Mouse (Mus musculus) embryonic facial prominence, embryonic 14.5 days (tissue): Measurements from ENCODE around the gene Esr1. TPM values are rescaled to one million over a fixed set of nuclear protein-coding genes. Genes with fewer than 3 reads are reported as not detected.

Experiments
- ATAC-seq: fragments of 200-750 bp; cut with Nextera tagmentation; 2 replicates; pipeline ENCODE4 v1.8.0; 2017; ENCODE audit warnings: low read depth, moderate number of reproducible peaks, moderate TSS enrichment
- DNase-seq: peaks from one replicate; pipeline ENCODE4 v3.0.0-alpha.2; 2015; ENCODE audit warnings: low spot score
- H3K27ac ChIP-seq: fragments of 300-500 bp; sonication (generic); replicated peaks from 2 replicates; pipeline ENCODE4 v1.5.1; 2014; ENCODE audit warnings: low read depth, mild to moderate bottlenecking, low read length, moderate library complexity
- H3K27me3 ChIP-seq: fragments of 300-500 bp; sonication (generic); replicated peaks from 2 replicates; pipeline ENCODE4 v1.6.1; 2014; ENCODE audit warnings: low read length; ENCODE audit not compliant: control insufficient read depth, insufficient read depth
- H3K36me3 ChIP-seq: fragments of 300-500 bp; sonication (generic); 2 replicates; pipeline ENCODE4 v1.6.1; 2014; ENCODE audit warnings: low read length, mixed read lengths; ENCODE audit not compliant: control insufficient read depth, insufficient read depth
- H3K4me1 ChIP-seq: fragments of 300-500 bp; sonication (generic); 2 replicates; pipeline ENCODE4 v1.6.1; 2014; ENCODE audit warnings: antibody characterized with exemption, low read length; ENCODE audit not compliant: control insufficient read depth, insufficient read depth
- H3K4me2 ChIP-seq: fragments of 300-500 bp; sonication (generic); 2 replicates; pipeline ENCODE4 v1.6.1; 2014; ENCODE audit warnings: low read depth, mild to moderate bottlenecking, low read length, moderate library complexity, mixed read lengths
- H3K4me3 ChIP-seq: fragments of 300-500 bp; sonication (generic); 2 replicates; pipeline ENCODE4 v1.5.1; 2014; ENCODE audit warnings: low read depth, mild to moderate bottlenecking, low read length
- H3K9ac ChIP-seq: fragments of 300-500 bp; sonication (generic); 2 replicates; pipeline ENCODE4 v1.6.1; 2014; ENCODE audit warnings: low read depth, mild to moderate bottlenecking, low read length, moderate library complexity, mixed read lengths
- H3K9me3 ChIP-seq: fragments of 300-500 bp; sonication (generic); 2 replicates; pipeline ENCODE4 v1.6.1; 2016; ENCODE audit warnings: low read length; ENCODE audit not compliant: control insufficient read depth
- WGBS: fragments of 180-500 bp; shearing (Covaris S2); extraction: QIAGEN DNeasy Blood & Tissue Kit; methylation state at CpG from one replicate; pipeline ENCODE4 v1.1.7; 2014; 5-methylcytosine and 5-hydroxymethylcytosine counted together
- polyA plus RNA-seq: library from polyadenylated mRNA; unstranded; fragments of >200 nt; fragmentation: Nextera tagmentation; extraction: Ambion mirVana; gene quantifications from 2 replicates; pipeline ENCODE4 v1.2.1, GENCODE M21; 2014

Esr1 gene
- polyA plus RNA-seq, 1 experiment from 2014 or later = 0.82 TPM

DNA sequence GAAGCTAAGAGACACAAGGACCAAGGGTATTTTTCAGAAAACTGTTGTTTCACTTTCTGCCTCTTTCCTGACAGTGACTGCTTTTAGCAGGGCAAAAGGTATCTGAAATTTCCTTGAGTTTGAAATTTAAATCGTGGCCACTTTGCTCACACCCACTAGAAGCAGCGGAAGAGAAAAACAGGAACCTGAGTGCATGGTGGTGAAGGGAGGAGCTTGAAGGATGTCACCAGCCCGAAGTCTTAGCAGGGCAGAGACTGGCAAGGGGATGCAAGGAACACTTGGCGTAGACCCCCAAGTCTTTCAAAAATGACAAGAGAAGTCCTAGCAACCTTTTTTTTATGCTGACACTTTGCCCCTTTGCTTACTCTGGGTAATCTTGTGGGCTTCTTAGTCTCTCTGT is 299.1 kb downstream of the Esr1 start:
- DNase-seq (no peak), ATAC-seq (no peak)
- Histone ChIP-seq H3K4me2 (no peak overlapping the region), H3K4me3 (no peak overlapping the region), H3K36me3 (no peaks in the 10 kb centered on the region), H3K27me3 (no peaks in the 10 kb centered on the region), H3K9me3 (no peaks in the 10 kb centered on the region), H3K4me1 (no peaks in the 10 kb centered on the region), H3K27ac (no peak overlapping the region), H3K9ac (no peak overlapping the region)
- 87% methylated on average over 4 of the region's 4 CpGs for WGBS

DNA sequence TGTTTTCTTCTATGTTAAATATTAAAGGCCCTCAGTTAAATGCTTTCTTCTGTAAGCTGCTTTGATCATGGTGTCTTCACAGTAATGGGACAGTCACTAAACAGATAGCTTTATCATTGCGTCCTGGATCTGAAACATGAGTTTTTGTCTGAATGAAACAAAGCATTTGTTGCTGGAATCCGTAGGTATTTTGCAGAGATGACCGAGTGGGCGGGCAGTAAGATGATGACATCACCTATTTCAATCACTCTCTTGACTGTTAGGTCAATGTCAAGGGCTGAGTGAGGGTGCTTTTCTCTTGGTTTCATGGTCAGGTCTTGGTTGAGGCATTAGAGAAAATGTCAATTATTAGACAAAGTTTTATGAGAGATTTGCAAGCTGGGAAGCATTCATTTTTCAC is 307.7 kb downstream of the Esr1 start:
- ATAC-seq = no peak
- WGBS = 90% methylated on average over 4 of the region's 4 CpGs

DNA sequence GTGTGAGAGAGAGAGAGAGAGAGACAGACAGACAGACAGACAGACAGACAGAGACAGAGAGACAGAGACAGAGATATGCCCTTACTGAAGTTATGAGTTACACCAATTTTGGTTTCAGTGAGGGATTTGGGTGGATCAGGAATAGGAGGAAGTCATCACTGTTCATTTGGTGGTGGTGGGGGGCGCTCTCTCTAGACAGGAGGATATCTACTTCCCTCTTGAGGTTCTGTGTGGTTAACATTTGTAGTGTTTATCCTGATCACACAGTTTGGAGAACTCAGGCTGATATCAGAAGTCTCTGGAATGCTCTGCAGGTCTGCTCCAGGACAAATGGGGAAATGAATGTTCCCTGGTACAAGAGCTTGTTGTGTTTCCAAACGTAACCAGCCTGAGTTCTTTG is 312.2 kb downstream of the Esr1 start:
- H3K4me3 ChIP-seq = no peak overlapping the region
- H3K4me2 ChIP-seq = no peak overlapping the region
- WGBS = 84% methylated on average over 2 of the region's 2 CpGs
- ATAC-seq = no peak
- no peaks in the 10 kb centered on the region for H3K27me3 ChIP-seq
- DNase-seq = no peak
- no peak overlapping the region for H3K9ac ChIP-seq
- no peaks in the 10 kb centered on the region for H3K36me3 ChIP-seq
- no peak overlapping the region for H3K27ac ChIP-seq
- H3K4me1 ChIP-seq = no peaks in the 10 kb centered on the region
- H3K9me3 ChIP-seq = no peaks in the 10 kb centered on the region

More for the DNA sequence above, 307.7 kb downstream of the Esr1 start:
- H3K9ac ChIP-seq = no peak overlapping the region
- H3K4me3 ChIP-seq = no peak overlapping the region
- no peak for DNase-seq
- H3K4me2 ChIP-seq = no peak overlapping the region
- H3K36me3 ChIP-seq = no peaks in the 10 kb centered on the region
- no peaks in the 10 kb centered on the region for H3K9me3 ChIP-seq
- H3K27me3 ChIP-seq = no peaks in the 10 kb centered on the region
- no peaks in the 10 kb centered on the region for H3K4me1 ChIP-seq
- no peak overlapping the region for H3K27ac ChIP-seq

DNA sequence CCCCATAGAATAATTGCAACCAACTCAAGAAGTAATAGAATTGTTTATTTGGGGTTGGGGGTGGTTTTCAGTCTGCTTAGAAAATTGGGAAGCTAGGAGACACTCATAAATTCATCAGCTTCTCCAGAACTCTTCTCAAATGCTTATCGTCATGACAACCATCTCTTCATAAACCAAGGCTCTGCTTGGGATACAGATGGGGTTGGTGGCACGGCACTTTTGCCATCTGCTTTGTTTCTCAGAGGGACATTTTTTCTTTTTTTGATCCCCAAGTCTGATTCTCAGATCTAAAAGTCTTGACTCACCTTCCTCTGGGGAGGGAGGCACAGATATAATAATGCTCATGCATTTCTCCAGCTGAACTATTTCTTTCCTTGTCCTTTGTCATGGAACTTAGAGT is 313.0 kb downstream of the Esr1 start:
- no peak overlapping the region for H3K4me3 ChIP-seq
- ATAC-seq (no peak), DNase-seq (no peak)
- no peaks in the 10 kb centered on the region for H3K27me3 ChIP-seq
- no peak overlapping the region for H3K4me2 ChIP-seq
- 82% methylated on average over 2 of the region's 2 CpGs for WGBS
- no peaks in the 10 kb centered on the region for H3K36me3 ChIP-seq
- H3K4me1 ChIP-seq = no peaks in the 10 kb centered on the region
- no peak overlapping the region for H3K27ac ChIP-seq
- no peaks in the 10 kb centered on the region for H3K9me3 ChIP-seq
- no peak overlapping the region for H3K9ac ChIP-seq

DNA sequence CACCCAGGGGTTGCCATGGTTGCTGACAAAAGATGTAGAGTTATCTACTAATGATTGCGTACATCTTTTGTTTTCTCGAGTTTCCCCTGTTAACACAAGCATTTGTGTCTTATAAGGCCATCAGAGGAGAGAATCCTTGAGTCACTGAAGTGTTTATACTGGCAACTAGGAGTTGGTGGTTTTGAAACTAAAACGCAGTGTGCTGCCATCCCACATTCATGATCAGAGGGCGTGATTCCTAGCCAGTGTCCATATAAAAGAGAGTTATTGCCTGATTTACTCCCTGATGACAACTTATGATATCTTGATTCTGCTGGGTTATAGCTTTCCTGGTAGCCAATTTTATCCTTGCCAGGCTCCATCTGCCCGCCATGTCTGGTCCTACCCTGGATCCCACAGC is 331.8 kb downstream of the Esr1 start:
- Histone ChIP-seq H3K27me3 (no peaks in the 10 kb centered on the region), H3K36me3 (no peaks in the 10 kb centered on the region), H3K9me3 (no peaks in the 10 kb centered on the region), H3K27ac (no peak overlapping the region), H3K4me2 (no peak overlapping the region), H3K4me3 (no peak overlapping the region), H3K4me1 (no peaks in the 10 kb centered on the region), H3K9ac (no peak overlapping the region)
- no peak for DNase-seq
- 84% methylated on average over 5 of the region's 5 CpGs for WGBS
- no peak for ATAC-seq

DNA sequence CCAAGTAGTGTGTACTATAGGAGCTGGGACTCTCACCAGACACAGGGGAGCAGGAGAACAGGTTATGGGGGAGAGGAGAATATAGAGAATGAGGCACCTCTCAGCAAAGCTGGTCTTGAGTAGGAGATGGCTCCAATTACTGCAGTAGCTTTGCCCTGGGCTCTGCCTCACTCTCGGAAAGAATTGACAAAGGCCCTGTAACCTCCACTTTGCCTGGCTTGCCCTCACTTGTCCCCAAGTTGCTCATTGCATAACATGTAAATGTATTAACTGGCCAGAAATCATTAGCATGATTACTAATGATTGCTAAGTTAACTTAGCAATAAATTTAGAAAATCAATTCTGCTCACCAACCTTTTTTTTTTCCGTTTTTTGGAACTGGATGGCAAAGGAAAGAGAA is 333.3 kb downstream of the Esr1 start:
- 73% methylated on average over 2 of the region's 2 CpGs for WGBS
- no peaks in the 10 kb centered on the region for H3K9me3 ChIP-seq
- H3K27me3 ChIP-seq = no peaks in the 10 kb centered on the region
- no peaks in the 10 kb centered on the region for H3K36me3 ChIP-seq
- ATAC-seq (no peak), DNase-seq (no peak)
- no peak overlapping the region for H3K27ac ChIP-seq
- H3K4me3 ChIP-seq = no peak overlapping the region
- no peak overlapping the region for H3K9ac ChIP-seq
- H3K4me1 ChIP-seq = no peaks in the 10 kb centered on the region
- no peak overlapping the region for H3K4me2 ChIP-seq

DNA sequence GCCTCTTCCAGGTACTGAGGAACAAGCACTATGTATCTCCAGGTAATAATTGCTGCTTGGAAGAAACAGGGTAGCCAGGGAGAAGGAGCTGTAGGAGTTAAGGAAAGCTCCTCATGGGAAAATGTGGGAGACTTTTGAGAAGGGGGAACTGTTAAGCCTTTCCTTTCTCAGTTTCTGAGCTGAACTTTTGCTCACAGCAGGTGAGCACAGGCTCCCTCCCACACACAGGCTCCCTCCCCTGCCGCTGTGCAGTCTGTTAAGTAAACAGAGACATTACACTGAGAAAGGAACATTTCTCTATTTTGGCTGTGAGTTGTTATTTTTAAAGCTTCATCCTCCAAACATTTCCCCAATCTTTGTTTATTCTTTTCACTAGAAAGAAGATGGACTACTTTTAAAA is 354.4 kb downstream of the Esr1 start:
- Histone ChIP-seq H3K27ac (no peak overlapping the region), H3K4me1 (no peaks in the 10 kb centered on the region), H3K4me2 (no peak overlapping the region), H3K9me3 (no peaks in the 10 kb centered on the region), H3K27me3 (no peaks in the 10 kb centered on the region), H3K4me3 (no peak overlapping the region), H3K36me3 (no peaks in the 10 kb centered on the region), H3K9ac (no peak overlapping the region)
- 23% methylated on average over 1 of the region's 1 CpGs for WGBS
- no peak for ATAC-seq
- no peak for DNase-seq

DNA sequence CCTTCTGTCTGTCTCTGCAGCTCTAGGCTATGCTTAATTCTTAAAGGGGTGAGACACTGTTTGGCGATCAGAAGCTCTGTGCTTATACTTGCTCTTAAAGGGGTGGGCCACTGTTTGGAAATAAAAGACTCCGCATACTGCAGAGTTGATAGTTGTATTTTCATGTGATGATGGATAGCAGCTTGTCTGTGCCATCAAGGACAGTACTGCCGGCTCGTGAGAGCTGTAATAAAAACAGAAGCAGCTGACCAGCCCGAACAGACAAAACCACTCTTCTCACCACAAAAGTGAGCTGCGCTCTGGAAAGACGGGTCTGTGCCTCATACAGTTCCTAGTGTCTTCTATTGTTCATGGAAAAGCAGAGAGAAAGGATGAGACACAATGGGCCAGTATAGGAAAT is 359.8 kb downstream of the Esr1 start:
- H3K36me3 ChIP-seq = no peaks in the 10 kb centered on the region
- ATAC-seq (no peak), DNase-seq (no peak)
- WGBS = 75% methylated on average over 7 of the region's 7 CpGs
- no peaks in the 10 kb centered on the region for H3K27me3 ChIP-seq
- H3K4me2 ChIP-seq = no peak overlapping the region
- H3K4me3 ChIP-seq = no peak overlapping the region
- no peaks in the 10 kb centered on the region for H3K9me3 ChIP-seq
- no peak overlapping the region for H3K9ac ChIP-seq
- H3K27ac ChIP-seq = no peak overlapping the region
- no peaks in the 10 kb centered on the region for H3K4me1 ChIP-seq

DNA sequence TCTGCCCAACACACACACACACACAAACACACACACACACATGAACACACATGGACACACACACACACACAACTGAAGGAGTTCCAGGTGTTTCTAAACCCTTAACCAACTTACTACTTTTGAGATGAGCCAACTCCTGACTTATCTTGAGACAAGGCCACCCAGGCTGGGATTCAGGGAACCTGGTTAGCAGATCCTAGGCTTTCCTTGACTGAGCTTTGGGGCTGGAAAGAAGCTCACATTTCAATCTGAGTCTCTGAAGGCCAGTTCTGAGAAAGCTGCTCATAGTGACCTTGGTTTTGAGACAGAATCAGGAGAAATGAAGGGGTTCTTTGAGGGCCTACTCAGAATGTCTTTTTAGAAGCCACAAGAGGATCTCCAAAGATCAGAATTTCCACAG is 360.2 kb downstream of the Esr1 start:
- H3K4me2 ChIP-seq = no peak overlapping the region
- no peak overlapping the region for H3K9ac ChIP-seq
- H3K9me3 ChIP-seq = no peaks in the 10 kb centered on the region
- H3K27ac ChIP-seq = no peak overlapping the region
- no peak overlapping the region for H3K4me3 ChIP-seq
- no peaks in the 10 kb centered on the region for H3K36me3 ChIP-seq
- DNase-seq = no peak
- H3K4me1 ChIP-seq = no peaks in the 10 kb centered on the region
- ATAC-seq = no peak
- H3K27me3 ChIP-seq = no peaks in the 10 kb centered on the region
